Mouse (Mus musculus): Measurements from ENCODE around the gene Capn9. TPM values are rescaled to one million over a fixed set of nuclear protein-coding genes. Genes with fewer than 3 reads are reported as not detected.

Capn9 gene
- polyA plus RNA-seq, 1 experiment from 2014 or later: not detected

DNA sequence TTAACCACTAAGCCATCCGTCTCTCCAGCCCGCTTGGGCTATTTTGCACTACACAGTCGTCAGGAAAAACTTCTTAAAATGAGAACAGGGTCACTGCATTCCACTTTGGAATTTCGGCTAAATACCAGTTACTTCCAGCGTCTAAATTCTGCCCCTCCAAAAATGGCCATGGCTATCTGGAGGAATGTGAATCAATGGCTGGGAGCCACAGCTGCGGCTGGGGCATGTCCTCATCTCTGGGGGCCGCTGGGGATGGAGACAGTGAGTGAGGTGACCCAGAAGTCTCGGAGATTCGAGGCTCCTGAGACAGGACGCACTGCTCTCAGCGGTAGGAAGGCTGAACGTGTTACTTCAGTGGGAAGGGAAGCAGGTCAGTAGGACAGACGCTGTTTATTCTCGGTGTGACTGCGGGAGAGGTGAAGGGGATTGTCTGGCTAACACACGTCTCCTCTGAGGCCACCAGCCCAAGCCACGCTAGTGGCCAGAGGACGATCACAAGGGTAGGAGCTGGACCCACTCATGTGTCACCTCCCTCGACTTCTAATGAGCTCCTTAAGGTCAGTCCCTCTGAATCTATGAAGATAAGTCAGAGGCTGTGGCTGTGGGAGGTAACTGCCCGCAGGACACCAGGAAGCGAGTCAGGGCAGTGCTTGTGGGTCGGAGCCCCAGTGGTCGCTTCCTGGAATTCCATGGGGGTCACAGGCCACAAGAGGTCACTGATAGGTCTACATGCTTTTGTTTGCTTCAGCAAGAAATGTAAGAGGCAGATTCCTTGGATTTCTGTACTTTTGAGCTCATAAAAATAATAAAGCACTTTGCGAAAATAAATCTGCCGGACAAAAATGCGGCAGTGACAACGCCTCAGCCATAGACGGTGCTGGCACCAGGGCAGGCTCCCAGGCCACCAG lies 77.9 kb downstream of the Capn9 start:
- Histone ChIP-seq H3K4me1 (ENCODE audit: control insufficient read depth, insufficient read depth, low read length) (peaks cover 3% of the 10 kb centered on the region; the same call in 1 of the 2 replicates), H3K9me3 (ENCODE audit: control insufficient read depth, low read length) (no peaks in the 10 kb centered on the region), H3K4me3 (ENCODE audit: low read depth, low read length) (no peak overlapping the region), H3K36me3 (ENCODE audit: control insufficient read depth, insufficient read depth, low read length) (peaks cover 3% of the 10 kb centered on the region; the same call in 1 of the 2 replicates), H3K9ac (ENCODE audit: low read length) (no peak overlapping the region), H3K4me2 (ENCODE audit: low read depth, severe bottlenecking) (no peak overlapping the region), H3K27ac (replicated peaks; ENCODE audit: low read depth, low read length) (no peak overlapping the region), H3K27me3 (ENCODE audit: control insufficient read depth, insufficient read depth, low read length) (no peaks in the 10 kb centered on the region)
- DNase-seq (ENCODE audit: low spot score) (no peak), ATAC-seq (ENCODE audit: insufficient number of reproducible peaks, low FRiP score, low TSS enrichment, low read depth) (no peak)
- 64% methylated on average over 28 of the region's 28 CpGs for WGBS

DNA sequence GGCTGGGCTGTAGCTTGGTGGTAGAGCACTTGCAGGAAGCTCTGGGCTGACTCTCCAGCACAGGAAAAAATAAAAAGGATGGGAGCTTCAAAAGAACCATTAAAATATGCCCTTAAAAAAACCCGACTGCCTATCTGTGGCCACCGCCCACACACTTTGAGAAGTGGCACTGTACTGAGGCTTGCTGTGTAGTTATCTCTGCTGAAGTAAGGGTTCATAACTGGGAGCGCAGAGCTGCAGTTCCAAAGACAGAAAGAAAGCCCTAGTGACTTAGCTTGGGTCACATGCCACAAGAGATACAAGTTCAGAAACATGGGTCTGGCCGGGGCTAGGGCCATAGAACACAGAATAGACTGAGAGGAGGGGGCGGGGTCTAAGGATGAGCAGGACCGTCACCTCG lies 82.0 kb downstream of the Capn9 start:
- H3K27ac ChIP-seq (replicated peaks; ENCODE audit: low read depth, low read length): no peak overlapping the region
- H3K27me3 ChIP-seq (ENCODE audit: control insufficient read depth, insufficient read depth, low read length): no peaks in the 10 kb centered on the region
- no peaks in the 10 kb centered on the region; the same call in 1 of the 2 replicates for H3K36me3 ChIP-seq (ENCODE audit: control insufficient read depth, insufficient read depth, low read length)
- no peak overlapping the region for H3K9ac ChIP-seq (ENCODE audit: low read length)
- WGBS: 90% methylated on average over 7 of the region's 7 CpGs
- no peaks in the 10 kb centered on the region for H3K9me3 ChIP-seq (ENCODE audit: control insufficient read depth, low read length)
- ATAC-seq (ENCODE audit: insufficient number of reproducible peaks, low FRiP score, low TSS enrichment, low read depth) (no peak), DNase-seq (ENCODE audit: low spot score) (no peak)
- peaks cover 20% of the 10 kb centered on the region for H3K4me1 ChIP-seq (ENCODE audit: control insufficient read depth, insufficient read depth, low read length)
- H3K4me3 ChIP-seq (ENCODE audit: low read depth, low read length): no peak overlapping the region
- no peak overlapping the region for H3K4me2 ChIP-seq (ENCODE audit: low read depth, severe bottlenecking)

DNA sequence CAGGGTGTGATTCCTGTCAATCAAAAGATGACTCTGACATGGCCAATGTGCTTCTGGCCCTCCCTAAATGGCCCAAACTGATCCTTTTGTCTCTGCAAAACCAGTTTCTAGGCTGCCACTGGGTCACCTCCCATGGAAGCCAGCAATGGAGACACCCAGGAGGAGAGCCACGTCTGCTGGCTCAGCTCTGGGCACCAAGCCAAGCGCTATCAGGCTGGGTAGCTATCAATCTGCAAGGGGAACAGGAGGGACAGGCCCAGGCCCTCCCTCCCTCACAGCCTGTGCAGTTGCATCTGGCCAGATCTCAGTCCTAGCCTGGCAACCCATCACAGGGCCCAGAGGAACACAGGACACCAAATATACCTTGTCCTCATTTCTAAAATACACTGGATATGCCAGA lies 82.5 kb downstream of the Capn9 start:
- no peaks in the 10 kb centered on the region for H3K27me3 ChIP-seq (ENCODE audit: control insufficient read depth, insufficient read depth, low read length)

DNA sequence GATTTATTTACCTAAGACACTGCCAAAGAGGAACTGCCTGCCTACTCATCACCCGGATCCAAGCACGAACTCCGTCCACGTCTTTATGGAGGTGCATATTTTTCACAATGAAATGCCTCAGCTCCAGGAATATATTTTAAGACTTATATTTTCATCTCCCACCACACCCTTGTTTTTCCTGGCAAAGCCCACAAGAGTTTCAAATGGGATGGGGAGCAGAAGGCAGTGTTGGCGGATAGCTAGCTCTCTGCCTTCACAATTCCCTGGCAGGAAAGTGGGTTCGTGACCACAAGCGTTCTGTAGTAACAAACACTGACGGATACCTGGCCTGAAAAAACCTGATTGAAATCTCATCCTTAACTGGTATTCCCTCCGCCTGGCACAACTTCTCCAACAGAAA lies 85.9 kb downstream of the Capn9 start:
- 58% methylated on average over 9 of the region's 9 CpGs for WGBS
- peak overlapping the region; percentile 72 for H3K9ac ChIP-seq (ENCODE audit: low read length)
- H3K9me3 ChIP-seq (ENCODE audit: control insufficient read depth, low read length): no peaks in the 10 kb centered on the region
- H3K27ac ChIP-seq (replicated peaks; ENCODE audit: low read depth, low read length): no peak overlapping the region
- no peaks in the 10 kb centered on the region for H3K27me3 ChIP-seq (ENCODE audit: control insufficient read depth, insufficient read depth, low read length)
- ATAC-seq (ENCODE audit: insufficient number of reproducible peaks, low FRiP score, low TSS enrichment, low read depth) (no peak), DNase-seq (ENCODE audit: low spot score) (peak; percentile 25)
- no peaks in the 10 kb centered on the region; the same call in 1 of the 2 replicates for H3K36me3 ChIP-seq (ENCODE audit: control insufficient read depth, insufficient read depth, low read length)
- H3K4me1 ChIP-seq (ENCODE audit: control insufficient read depth, insufficient read depth, low read length): peaks cover 18% of the 10 kb centered on the region
- H3K4me3 ChIP-seq (ENCODE audit: low read depth, low read length): peak overlapping the region; percentile 66
- peak overlapping the region; percentile 57 for H3K4me2 ChIP-seq (ENCODE audit: low read depth, severe bottlenecking)

More for the DNA sequence above, 82.5 kb downstream of the Capn9 start:
- no peak overlapping the region for H3K4me2 ChIP-seq (ENCODE audit: low read depth, severe bottlenecking)
- peaks cover 20% of the 10 kb centered on the region for H3K4me1 ChIP-seq (ENCODE audit: control insufficient read depth, insufficient read depth, low read length)
- H3K9ac ChIP-seq (ENCODE audit: low read length): no peak overlapping the region
- H3K27ac ChIP-seq (replicated peaks; ENCODE audit: low read depth, low read length): no peak overlapping the region
- ATAC-seq (ENCODE audit: insufficient number of reproducible peaks, low FRiP score, low TSS enrichment, low read depth) (no peak), DNase-seq (ENCODE audit: low spot score) (no peak)
- H3K4me3 ChIP-seq (ENCODE audit: low read depth, low read length): no peak overlapping the region
- H3K36me3 ChIP-seq (ENCODE audit: control insufficient read depth, insufficient read depth, low read length): no peaks in the 10 kb centered on the region; the same call in 1 of the 2 replicates
- WGBS: 68% methylated on average over 2 of the region's 2 CpGs
- H3K9me3 ChIP-seq (ENCODE audit: control insufficient read depth, low read length): no peaks in the 10 kb centered on the region

DNA sequence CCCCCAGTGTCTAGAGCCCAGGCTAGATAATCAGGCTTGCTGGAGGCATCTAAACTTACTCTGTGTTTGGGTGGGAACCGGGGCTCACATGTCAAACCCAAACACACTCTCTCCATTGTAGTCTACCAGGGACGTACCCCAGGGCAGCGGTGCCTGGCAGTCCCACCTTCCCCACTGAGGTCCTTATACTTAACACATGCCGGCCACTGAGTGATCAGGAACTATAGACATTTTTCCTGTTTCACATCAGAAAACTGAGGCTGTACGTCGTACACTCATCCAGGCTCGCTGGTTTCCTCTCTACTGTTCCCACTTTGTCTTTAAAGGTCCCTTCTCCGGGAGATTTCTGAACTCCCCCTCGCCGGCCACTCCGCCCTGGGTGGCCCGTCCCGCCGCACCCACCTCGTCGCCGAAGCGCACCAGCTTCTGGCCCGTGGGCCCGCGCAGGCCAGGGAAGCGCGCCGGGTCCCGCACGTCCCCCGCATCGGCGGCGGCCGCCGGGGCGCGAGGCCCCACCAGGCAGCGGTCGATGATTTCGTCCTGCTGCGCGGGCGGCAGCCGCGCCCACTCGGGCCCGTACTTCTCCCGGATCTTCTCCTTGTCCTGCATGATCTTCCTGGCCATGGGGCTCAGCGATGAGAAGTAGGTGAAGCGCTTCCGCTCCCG lies 86.7 kb downstream of the Capn9 start:
- DNase-seq (ENCODE audit: low spot score) (peak; percentile 57), ATAC-seq (ENCODE audit: insufficient number of reproducible peaks, low FRiP score, low TSS enrichment, low read depth) (peak; percentile 6; the same call in 1 of the 2 replicates)
- H3K9me3 ChIP-seq (ENCODE audit: control insufficient read depth, low read length): no peaks in the 10 kb centered on the region
- peaks cover 18% of the 10 kb centered on the region for H3K4me1 ChIP-seq (ENCODE audit: control insufficient read depth, insufficient read depth, low read length)
- H3K9ac ChIP-seq (ENCODE audit: low read length): peak overlapping the region; percentile 72
- no peaks in the 10 kb centered on the region for H3K36me3 ChIP-seq (ENCODE audit: control insufficient read depth, insufficient read depth, low read length)
- WGBS: under 1% methylated on average over 40 of the region's 49 CpGs
- H3K27me3 ChIP-seq (ENCODE audit: control insufficient read depth, insufficient read depth, low read length): no peaks in the 10 kb centered on the region
- H3K27ac ChIP-seq (replicated peaks; ENCODE audit: low read depth, low read length): peak overlapping the region; percentile 38
- H3K4me3 ChIP-seq (ENCODE audit: low read depth, low read length): peak overlapping the region; percentile 66
- peak overlapping the region; percentile 57 for H3K4me2 ChIP-seq (ENCODE audit: low read depth, severe bottlenecking)

DNA sequence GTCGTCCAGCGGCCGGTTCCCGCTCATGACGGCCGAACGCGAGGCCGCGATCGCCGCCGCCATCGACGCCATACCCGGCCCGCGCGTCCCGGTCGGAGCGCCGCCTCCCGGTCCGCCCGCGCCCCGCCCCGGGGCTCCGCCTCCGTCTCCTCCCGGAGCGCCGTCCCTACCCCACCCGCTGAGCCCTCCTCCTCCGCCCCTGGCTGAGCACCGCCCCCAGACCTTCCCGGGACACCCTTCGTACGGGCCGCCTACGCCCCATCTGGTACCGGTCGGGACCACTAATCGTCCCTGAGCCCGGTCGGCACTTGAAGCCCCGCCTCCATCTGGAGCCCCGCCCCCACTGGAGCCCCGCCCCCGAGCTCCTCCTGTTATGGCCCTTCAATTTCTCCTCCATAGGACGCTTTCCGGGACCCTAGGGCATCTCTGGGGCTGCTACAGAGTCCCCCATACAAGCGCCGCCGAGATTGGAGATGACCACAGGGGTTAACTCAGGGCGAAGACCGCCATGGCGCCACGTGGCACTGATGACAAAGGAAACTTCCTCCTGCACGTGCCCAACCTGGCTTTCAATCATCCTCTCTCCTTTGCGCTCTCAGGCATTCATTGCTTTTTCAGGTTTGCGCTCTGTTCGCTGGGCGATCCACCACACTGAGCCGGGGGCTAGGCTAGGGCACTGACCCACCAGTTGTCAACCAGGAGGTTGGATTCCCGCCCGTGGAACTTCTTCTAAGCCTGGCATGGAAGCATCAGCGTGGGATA lies 87.4 kb downstream of the Capn9 start, which contains the start of gene 2310022B05Rik:
2310022B05Rik (minus strand) TSS at position 258 of the 762 bp plus-strand sequence.
- Histone ChIP-seq H3K27me3 (ENCODE audit: control insufficient read depth, insufficient read depth, low read length) (no peaks in the 10 kb centered on the region), H3K4me2 (ENCODE audit: low read depth, severe bottlenecking) (peak within 1 kb of the TSS; percentile 57), H3K4me3 (ENCODE audit: low read depth, low read length) (peak within 1 kb of the TSS; percentile 66), H3K36me3 (ENCODE audit: control insufficient read depth, insufficient read depth, low read length) (no peaks in the 10 kb centered on the region), H3K9me3 (ENCODE audit: control insufficient read depth, low read length) (no peaks in the 10 kb centered on the region), H3K27ac (replicated peaks; ENCODE audit: low read depth, low read length) (peak within 1 kb of the TSS; percentile 57), H3K9ac (ENCODE audit: low read length) (peak within 1 kb of the TSS; percentile 72), H3K4me1 (ENCODE audit: control insufficient read depth, insufficient read depth, low read length) (peaks cover 18% of the 10 kb centered on the region)
- DNase-seq (ENCODE audit: low spot score) (peak; percentile 94), ATAC-seq (ENCODE audit: insufficient number of reproducible peaks, low FRiP score, low TSS enrichment, low read depth) (peak; percentile 94)
- WGBS: 2% methylated on average over 66 of the region's 69 CpGs

DNA sequence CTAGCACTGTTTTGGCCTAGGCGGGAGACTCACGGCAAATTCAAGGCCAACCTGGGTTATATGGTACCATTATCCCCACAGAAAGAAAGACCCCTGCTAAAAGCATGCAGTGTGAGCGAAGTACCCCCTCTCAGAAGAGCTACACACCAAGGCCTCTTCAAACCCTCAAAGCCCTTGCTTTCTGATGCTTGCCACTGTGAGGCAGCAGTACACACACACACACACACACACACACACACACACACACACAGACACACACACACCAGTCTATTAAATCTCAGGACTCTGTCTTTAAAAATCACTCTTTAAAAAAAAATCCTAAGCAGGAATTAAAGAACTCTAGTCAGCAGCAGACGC lies 87.9 kb downstream of the Capn9 start:
- H3K27me3 ChIP-seq (ENCODE audit: control insufficient read depth, insufficient read depth, low read length): no peaks in the 10 kb centered on the region
- WGBS: 56% methylated on average over 4 of the region's 4 CpGs
- ATAC-seq (ENCODE audit: insufficient number of reproducible peaks, low FRiP score, low TSS enrichment, low read depth) (no peak), DNase-seq (ENCODE audit: low spot score) (no peak)
- H3K4me3 ChIP-seq (ENCODE audit: low read depth, low read length): peak overlapping the region; percentile 66
- peak overlapping the region; percentile 57 for H3K4me2 ChIP-seq (ENCODE audit: low read depth, severe bottlenecking)
- H3K4me1 ChIP-seq (ENCODE audit: control insufficient read depth, insufficient read depth, low read length): peaks cover 18% of the 10 kb centered on the region
- H3K27ac ChIP-seq (replicated peaks; ENCODE audit: low read depth, low read length): peak overlapping the region; percentile 57; the same call in 1 of the 2 replicates
- peak overlapping the region; percentile 72 for H3K9ac ChIP-seq (ENCODE audit: low read length)
- H3K36me3 ChIP-seq (ENCODE audit: control insufficient read depth, insufficient read depth, low read length): no peaks in the 10 kb centered on the region
- H3K9me3 ChIP-seq (ENCODE audit: control insufficient read depth, low read length): no peaks in the 10 kb centered on the region

DNA sequence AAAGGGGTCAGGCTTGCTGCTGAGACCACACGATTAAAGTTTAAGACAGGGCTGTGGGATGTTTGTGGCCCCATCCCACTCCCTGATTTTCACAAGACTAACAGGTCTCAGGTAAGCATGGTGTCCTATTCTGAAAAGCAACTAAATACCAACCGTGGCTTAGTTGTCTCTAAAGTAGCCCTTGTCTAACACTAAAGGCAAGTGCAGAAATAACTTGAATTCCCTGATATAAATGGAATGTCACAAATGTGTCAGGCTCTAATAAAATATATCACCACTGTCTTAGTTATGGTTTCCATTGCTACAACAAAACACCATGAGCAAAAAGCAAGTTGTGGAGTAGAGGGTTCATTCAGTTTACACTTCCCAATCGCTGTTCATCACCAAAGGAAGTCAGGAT lies 88.5 kb downstream of the Capn9 start:
- 86% methylated on average over 3 of the region's 3 CpGs for WGBS
- H3K4me1 ChIP-seq (ENCODE audit: control insufficient read depth, insufficient read depth, low read length): peaks cover 18% of the 10 kb centered on the region
- H3K27ac ChIP-seq (replicated peaks; ENCODE audit: low read depth, low read length): no peak overlapping the region
- no peaks in the 10 kb centered on the region for H3K9me3 ChIP-seq (ENCODE audit: control insufficient read depth, low read length)
- no peak for ATAC-seq (ENCODE audit: insufficient number of reproducible peaks, low FRiP score, low TSS enrichment, low read depth)
- H3K27me3 ChIP-seq (ENCODE audit: control insufficient read depth, insufficient read depth, low read length): no peaks in the 10 kb centered on the region
- no peak overlapping the region for H3K4me3 ChIP-seq (ENCODE audit: low read depth, low read length)
- DNase-seq (ENCODE audit: low spot score): no peak
- no peak overlapping the region for H3K4me2 ChIP-seq (ENCODE audit: low read depth, severe bottlenecking)
- H3K9ac ChIP-seq (ENCODE audit: low read length): no peak overlapping the region
- H3K36me3 ChIP-seq (ENCODE audit: control insufficient read depth, insufficient read depth, low read length): no peaks in the 10 kb centered on the region

Data from limb, embryonic 11.5 days (tissue).